Mouse (Mus musculus): ENCODE measurements around the gene Hoxb7.

DNA sequence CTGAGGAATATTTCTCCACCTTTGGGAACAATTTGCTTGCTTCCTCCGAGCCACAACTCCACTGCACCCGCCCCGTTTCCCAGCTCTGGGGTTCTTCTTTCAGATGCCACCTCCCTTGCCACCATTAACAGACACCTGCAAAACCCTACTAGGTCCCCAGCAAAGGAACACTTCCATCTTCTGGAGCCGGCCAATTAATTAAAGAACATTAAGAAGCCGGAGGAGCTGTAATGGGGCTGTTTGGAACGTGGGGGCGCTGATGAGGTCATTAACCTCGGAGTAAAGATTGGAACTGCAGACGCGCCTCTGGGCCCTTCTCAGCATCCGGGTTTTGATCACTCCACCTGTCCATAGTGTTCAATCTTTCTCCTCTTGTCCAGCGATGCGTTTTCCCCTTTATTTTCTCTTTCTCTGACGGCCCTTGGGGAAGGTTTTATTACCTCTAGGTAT, 30.4 kb upstream of the Hoxb7 start:
- peak; percentile 9 for TF ChIP-seq CTCF (IDR thresholded peaks at IDR 0.05; ENCODE audit: low read depth, low read length)
- TF ChIP-seq POLR2A (IDR thresholded peaks at IDR 0.05; ENCODE audit: insufficient read depth, low read length), result no peak
- TF ChIP-seq EP300 (IDR thresholded peaks at IDR 0.05; ENCODE audit: insufficient read depth, low read depth, low read length), result no peak

All from ES-Bruce4 (cell line).